Mouse (Mus musculus) neural tube, embryonic 13.5 days (tissue): ENCODE data around the gene Celf2. TPM values are rescaled to one million over a fixed set of nuclear protein-coding genes. Genes with fewer than 3 reads are reported as not detected.
"Not testable (repeated sequence)": the region's sequence is repeated elsewhere in the genome, so short reads cannot be mapped to it uniquely, and the experiment has no call there.

Experiments used
- ATAC-seq: fragments of 200-750 bp; cut with Nextera tagmentation; 2 replicates; pipeline ENCODE4 v1.8.0; 2017; ENCODE audit warnings: low read depth, mild to moderate bottlenecking, moderate TSS enrichment, moderate library complexity
- H3K27ac ChIP-seq: fragments of 300-500 bp; sonication (generic); replicated peaks from 2 replicates; pipeline ENCODE4 v1.5.1; 2015; ENCODE audit warnings: moderate library complexity, mild to moderate bottlenecking, inconsistent platforms
- H3K27me3 ChIP-seq: fragments of 300-500 bp; sonication (generic); 2 replicates; pipeline ENCODE4 v1.6.1; 2015; ENCODE audit warnings: mild to moderate bottlenecking, inconsistent platforms
- H3K36me3 ChIP-seq: fragments of 300-500 bp; sonication (generic); 2 replicates; pipeline ENCODE4 v1.6.1; 2015; ENCODE audit warnings: mild to moderate bottlenecking, inconsistent platforms
- H3K4me1 ChIP-seq: fragments of 300-500 bp; sonication (generic); replicated peaks from 2 replicates; pipeline ENCODE4 v1.6.1; 2015; ENCODE audit warnings: inconsistent platforms
- H3K4me2 ChIP-seq: fragments of 300-500 bp; sonication (generic); 2 replicates; pipeline ENCODE4 v1.6.1; 2015; ENCODE audit warnings: inconsistent platforms, mild to moderate bottlenecking, moderate library complexity
- H3K4me3 ChIP-seq: fragments of 300-500 bp; sonication (generic); 2 replicates; pipeline ENCODE4 v1.5.1; 2015; ENCODE audit warnings: mild to moderate bottlenecking, inconsistent platforms
- H3K9ac ChIP-seq: fragments of 300-500 bp; sonication (generic); 2 replicates; pipeline ENCODE4 v1.6.1; 2015; ENCODE audit warnings: moderate library complexity, mild to moderate bottlenecking, inconsistent platforms
- H3K9me3 ChIP-seq: fragments of 300-500 bp; sonication (generic); 2 replicates; pipeline ENCODE4 v1.6.1; 2016; ENCODE audit warnings: inconsistent platforms
- WGBS: fragments of 180-500 bp; shearing (Covaris S2); methylation state at CpG from one replicate; pipeline ENCODE4 v1.1.7; 2015; 5-methylcytosine and 5-hydroxymethylcytosine counted together
- polyA plus RNA-seq: library from polyadenylated mRNA; unstranded; fragments of >200 nt; fragmentation: Nextera tagmentation; extraction: Ambion mirVana; gene quantifications from 2 replicates; pipeline ENCODE4 v1.2.1, GENCODE M21; 2015

The Celf2 gene
- polyA plus RNA-seq, 1 experiment from 2014 or later = 111 TPM

DNA sequence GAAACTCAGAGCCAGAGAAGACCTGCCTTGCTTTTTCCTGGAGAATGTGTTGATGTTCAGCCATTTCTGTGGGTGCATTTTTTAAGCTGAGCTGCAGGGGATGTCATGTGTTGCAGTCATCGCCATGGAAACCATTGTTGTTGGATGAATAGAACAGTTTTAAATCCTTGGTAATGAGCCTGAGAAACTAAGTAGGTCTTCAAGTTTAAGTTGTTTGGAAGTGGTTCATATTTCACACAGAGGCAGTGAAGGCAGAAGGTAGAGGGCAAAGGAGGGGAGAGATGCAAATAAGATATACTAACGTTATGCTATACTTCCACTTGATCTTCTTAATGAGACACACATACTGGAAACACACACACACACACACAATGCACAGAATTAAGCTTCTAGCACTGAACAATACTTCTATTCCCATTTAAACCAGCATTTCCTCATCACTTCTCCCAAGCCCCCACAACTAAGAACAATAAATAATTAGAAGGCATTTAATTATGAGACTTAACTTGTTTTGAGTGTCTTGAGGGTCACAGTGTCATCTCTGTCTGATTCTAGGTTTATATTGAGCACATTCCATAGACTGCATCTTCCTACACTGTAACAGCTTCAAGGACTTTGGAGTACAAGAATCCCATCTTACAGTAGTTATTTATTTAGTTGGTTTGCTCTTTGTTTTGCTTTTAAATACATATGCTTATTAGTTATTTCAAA lies 199.1 kb downstream of the Celf2 start:
- 25% methylated on average over 2 of the region's 2 CpGs for WGBS
- Histone ChIP-seq H3K4me1 (peaks cover 24% of the 10 kb centered on the region), H3K27me3 (no peaks in the 10 kb centered on the region), H3K4me2 (0 out of 2 replicates have a peak overlapping the region, but pooled peaks have one; percentile 13), H3K9ac (no peak overlapping the region), H3K4me3 (no peak overlapping the region), H3K36me3 (no peaks in the 10 kb centered on the region), H3K9me3 (no peaks in the 10 kb centered on the region), H3K27ac (no peak overlapping the region)
- peak; percentile 43; the same call in 1 of the 2 replicates for ATAC-seq

DNA sequence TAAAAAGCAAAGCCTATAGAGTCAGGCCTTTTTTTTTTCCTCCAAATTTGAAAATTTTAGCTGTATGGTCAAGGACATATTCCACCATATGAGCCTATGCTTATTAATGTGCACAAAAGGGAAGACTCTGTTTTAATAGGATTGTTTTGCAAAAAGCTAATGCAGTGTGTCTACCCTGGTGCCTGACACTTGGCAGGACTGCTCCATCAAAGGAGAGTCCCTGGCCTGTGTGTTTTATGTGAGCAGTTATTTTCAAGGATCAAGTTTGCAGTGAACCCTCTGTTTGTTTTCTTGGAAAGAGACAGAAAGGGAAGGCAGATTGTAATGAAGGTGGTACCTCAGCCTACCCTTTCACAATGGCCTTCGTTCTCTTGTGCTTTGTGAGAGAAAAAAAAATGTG lies 200.0 kb downstream of the Celf2 start:
- Histone ChIP-seq H3K4me1 (peaks cover 24% of the 10 kb centered on the region), H3K9me3 (no peaks in the 10 kb centered on the region), H3K27me3 (no peaks in the 10 kb centered on the region), H3K36me3 (no peaks in the 10 kb centered on the region), H3K4me2 (no peak overlapping the region), H3K4me3 (no peak overlapping the region), H3K9ac (no peak overlapping the region), H3K27ac (no peak overlapping the region)
- ATAC-seq = no peak
- 33% methylated on average over 1 of the region's 1 CpGs for WGBS

DNA sequence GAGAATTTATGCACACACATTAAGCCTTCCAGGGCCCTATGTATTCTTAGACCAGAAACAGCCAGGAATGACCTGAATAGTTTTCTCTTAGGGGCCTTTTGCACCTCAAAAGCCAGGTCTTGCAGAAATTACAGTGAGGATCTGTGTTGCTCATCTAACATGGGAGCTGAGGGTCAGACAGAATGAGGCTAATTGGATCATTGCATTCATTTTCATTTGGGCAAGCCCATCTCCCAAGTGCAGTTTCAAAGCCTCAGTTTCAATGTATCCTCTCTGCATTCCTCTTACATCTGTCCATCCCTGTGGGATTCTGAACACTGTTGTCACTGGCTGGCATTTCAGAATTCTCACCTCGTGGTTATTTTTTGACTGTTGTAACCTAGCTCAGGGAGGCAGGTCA lies 200.6 kb downstream of the Celf2 start:
- no peak for ATAC-seq
- no peak overlapping the region for H3K9ac ChIP-seq
- peaks cover 24% of the 10 kb centered on the region for H3K4me1 ChIP-seq
- H3K4me2 ChIP-seq = no peak overlapping the region
- H3K4me3 ChIP-seq = no peak overlapping the region
- 50% methylated on average over 1 of the region's 1 CpGs for WGBS
- H3K27me3 ChIP-seq = no peaks in the 10 kb centered on the region
- no peaks in the 10 kb centered on the region for H3K36me3 ChIP-seq
- no peaks in the 10 kb centered on the region for H3K9me3 ChIP-seq
- no peak overlapping the region for H3K27ac ChIP-seq

DNA sequence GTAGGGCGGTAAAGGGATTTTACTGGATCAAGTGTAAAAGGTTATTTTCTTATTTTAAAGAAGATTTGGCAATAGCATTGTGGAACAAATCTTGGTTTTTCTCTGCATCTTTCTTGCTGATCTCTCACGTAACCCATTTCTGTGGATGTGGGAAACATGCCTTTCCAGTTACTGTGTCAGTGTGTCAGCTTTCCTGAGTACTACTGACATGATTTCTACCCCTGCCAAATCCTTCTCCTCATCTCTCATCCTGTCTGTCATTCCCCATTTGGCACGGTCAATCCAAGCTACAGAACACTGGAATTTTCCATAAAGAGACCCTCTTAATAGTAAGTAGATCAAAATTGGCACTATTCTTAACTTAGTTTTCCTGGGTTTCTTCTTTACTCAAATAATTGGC lies 221.9 kb downstream of the Celf2 start:
- no peaks in the 10 kb centered on the region for H3K4me1 ChIP-seq
- WGBS = 89% methylated on average over 3 of the region's 3 CpGs
- H3K9me3 ChIP-seq = no peaks in the 10 kb centered on the region
- no peak overlapping the region for H3K9ac ChIP-seq
- H3K4me3 ChIP-seq = no peak overlapping the region
- H3K27ac ChIP-seq = no peak overlapping the region
- no peaks in the 10 kb centered on the region for H3K36me3 ChIP-seq
- no peak overlapping the region for H3K4me2 ChIP-seq
- no peak for ATAC-seq
- H3K27me3 ChIP-seq = no peaks in the 10 kb centered on the region

DNA sequence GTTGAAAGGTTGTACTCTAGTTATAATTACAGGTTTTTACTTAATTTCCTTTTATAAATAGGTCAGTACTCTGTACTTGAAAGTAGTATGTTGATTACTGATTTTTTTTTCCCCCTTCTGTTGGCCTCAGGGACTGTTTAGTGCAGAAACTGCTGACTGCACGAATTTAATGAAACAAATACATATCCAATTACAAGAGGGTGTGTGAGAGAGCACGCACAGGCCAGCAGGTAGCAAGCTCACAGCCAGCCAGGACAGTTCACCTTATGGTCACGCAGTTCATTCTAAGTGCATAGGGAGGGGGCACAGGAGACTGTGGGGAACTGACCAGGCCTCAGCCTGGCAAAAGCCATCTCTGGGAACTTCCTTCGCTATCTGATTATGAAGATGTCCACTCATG lies 236.1 kb downstream of the Celf2 start:
- no peak for ATAC-seq
- H3K27me3 ChIP-seq = no peaks in the 10 kb centered on the region
- H3K4me2 ChIP-seq = no peak overlapping the region
- 66% methylated on average over 4 of the region's 4 CpGs for WGBS
- H3K9me3 ChIP-seq = no peaks in the 10 kb centered on the region
- no peak overlapping the region for H3K9ac ChIP-seq
- H3K27ac ChIP-seq = no peak overlapping the region
- H3K36me3 ChIP-seq = no peaks in the 10 kb centered on the region
- no peak overlapping the region for H3K4me3 ChIP-seq
- no peaks in the 10 kb centered on the region; the same call in 1 of the 2 replicates for H3K4me1 ChIP-seq

DNA sequence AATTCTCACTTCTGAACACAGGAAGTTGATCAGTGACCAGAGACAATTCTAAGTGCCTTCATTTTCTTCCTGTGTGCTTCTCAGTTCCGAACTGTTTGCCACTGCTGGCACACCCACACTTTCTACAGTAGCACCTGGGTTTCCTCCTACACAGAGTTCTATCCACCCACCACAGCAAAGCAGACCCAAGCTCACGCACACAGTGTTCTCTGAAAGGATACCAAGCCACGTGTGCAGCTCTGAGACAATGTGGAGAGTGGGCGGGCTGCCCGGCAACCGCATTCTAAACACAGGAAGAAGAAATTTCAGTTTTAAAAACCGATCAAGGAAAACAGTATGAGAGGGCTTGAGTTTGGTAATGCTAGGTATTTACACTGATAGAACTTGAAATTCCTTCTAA lies 239.3 kb downstream of the Celf2 start:
- no peak overlapping the region for H3K4me3 ChIP-seq
- no peaks in the 10 kb centered on the region for H3K36me3 ChIP-seq
- 84% methylated on average over 7 of the region's 7 CpGs for WGBS
- no peak overlapping the region for H3K27ac ChIP-seq
- H3K4me1 ChIP-seq = no peaks in the 10 kb centered on the region; the same call in 1 of the 2 replicates
- H3K9ac ChIP-seq = no peak overlapping the region
- H3K4me2 ChIP-seq = no peak overlapping the region
- no peaks in the 10 kb centered on the region for H3K27me3 ChIP-seq
- H3K9me3 ChIP-seq = no peaks in the 10 kb centered on the region
- ATAC-seq = no peak

DNA sequence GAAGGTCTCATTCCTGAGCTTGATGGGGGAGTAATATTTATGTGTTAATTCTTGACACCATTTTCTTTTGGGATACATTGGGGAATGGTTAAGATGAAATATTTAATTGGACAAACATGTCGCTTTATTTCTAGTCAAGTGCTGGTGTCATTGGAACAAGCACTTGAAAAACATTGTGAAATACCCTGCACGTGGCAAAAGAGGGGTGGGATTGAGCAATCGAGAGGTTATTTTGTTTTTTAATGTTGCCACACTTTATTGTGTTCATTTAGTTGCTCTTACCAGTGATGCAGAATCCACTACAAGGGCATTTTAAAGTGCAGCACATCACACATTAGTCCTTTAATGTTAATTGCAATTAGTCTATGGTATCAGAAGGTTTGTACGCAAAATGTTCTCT lies 242.2 kb downstream of the Celf2 start:
- H3K4me2 ChIP-seq = no peak overlapping the region
- H3K9ac ChIP-seq = no peak overlapping the region
- 84% methylated on average over 4 of the region's 4 CpGs for WGBS
- H3K27ac ChIP-seq = no peak overlapping the region
- no peaks in the 10 kb centered on the region for H3K4me1 ChIP-seq
- H3K9me3 ChIP-seq = no peaks in the 10 kb centered on the region
- H3K4me3 ChIP-seq = no peak overlapping the region
- H3K27me3 ChIP-seq = no peaks in the 10 kb centered on the region
- ATAC-seq = no peak
- H3K36me3 ChIP-seq = no peaks in the 10 kb centered on the region

DNA sequence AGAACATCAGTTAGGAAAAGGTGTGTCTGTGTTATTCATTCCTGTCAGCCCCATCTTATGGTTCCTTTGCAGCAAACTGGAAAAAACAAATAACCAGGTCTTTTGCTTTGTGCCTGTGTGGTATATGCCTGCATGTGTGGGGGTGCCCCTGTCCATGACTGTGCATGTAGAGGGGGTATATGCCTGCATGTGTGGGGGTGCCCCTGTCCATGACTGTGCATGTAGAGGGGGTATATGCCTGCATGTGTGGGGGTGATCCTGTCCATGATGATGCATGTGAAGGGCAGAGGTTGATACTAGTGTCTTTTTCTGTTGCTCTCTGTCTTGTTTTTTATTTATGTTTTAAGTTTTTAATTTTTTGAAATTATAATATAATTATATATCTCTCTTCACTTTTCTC lies 246.7 kb downstream of the Celf2 start:
- H3K4me2 ChIP-seq, H3K4me3 ChIP-seq, H3K27me3 ChIP-seq, H3K4me1 ChIP-seq, H3K9ac ChIP-seq, H3K27ac ChIP-seq, H3K9me3 ChIP-seq, ATAC-seq, H3K36me3 ChIP-seq: not testable (repeated sequence)

DNA sequence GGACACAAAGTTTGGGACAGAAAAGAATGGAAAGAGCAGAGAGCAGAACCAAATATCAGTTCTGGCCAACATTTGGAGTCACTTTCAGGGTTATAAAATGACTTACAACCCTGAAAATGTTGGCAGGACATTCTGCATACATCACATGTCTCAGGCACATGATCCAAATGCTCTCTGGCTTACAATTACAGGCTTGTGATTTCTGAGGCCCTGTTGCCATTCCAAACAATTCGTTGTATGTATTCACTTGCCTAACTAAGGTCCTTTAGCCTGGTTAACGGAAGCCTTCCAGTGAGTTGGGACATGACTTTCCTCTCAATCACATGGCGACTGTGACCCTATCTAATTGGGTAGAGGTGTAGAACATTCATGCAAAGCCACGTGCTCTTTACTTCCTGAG lies 249.2 kb downstream of the Celf2 start:
- Histone ChIP-seq H3K27me3 (no peaks in the 10 kb centered on the region), H3K4me3 (no peak overlapping the region), H3K4me2 (no peak overlapping the region), H3K9ac (no peak overlapping the region), H3K9me3 (no peaks in the 10 kb centered on the region), H3K27ac (no peak overlapping the region), H3K36me3 (no peaks in the 10 kb centered on the region), H3K4me1 (no peaks in the 10 kb centered on the region)
- ATAC-seq = no peak
- 88% methylated on average over 4 of the region's 4 CpGs for WGBS

DNA sequence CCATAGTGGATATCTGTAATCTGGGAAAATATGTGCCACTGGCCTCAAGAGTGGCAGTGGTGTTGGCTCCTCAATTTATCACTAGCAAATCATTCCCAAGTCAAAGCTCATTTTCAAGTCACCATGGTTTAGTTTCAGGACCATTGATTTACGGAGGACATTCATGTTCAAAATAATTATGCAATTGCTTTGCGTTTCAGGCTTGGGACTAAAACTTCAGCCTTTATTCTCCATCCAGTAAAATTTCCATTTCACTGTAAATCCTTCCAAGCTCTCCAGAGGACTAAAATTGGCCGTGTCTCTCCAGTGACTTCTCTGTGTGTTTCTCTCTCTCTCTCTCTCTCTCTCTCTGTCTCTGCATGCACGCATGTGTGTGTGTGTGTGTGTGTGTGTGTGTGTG lies 249.7 kb downstream of the Celf2 start:
- WGBS = 77% methylated on average over 3 of the region's 4 CpGs
- Histone ChIP-seq H3K36me3 (no peaks in the 10 kb centered on the region), H3K4me3 (no peak overlapping the region), H3K27ac (no peak overlapping the region), H3K27me3 (no peaks in the 10 kb centered on the region), H3K9ac (no peak overlapping the region), H3K4me2 (no peak overlapping the region), H3K4me1 (no peaks in the 10 kb centered on the region), H3K9me3 (no peaks in the 10 kb centered on the region)
- ATAC-seq = no peak

DNA sequence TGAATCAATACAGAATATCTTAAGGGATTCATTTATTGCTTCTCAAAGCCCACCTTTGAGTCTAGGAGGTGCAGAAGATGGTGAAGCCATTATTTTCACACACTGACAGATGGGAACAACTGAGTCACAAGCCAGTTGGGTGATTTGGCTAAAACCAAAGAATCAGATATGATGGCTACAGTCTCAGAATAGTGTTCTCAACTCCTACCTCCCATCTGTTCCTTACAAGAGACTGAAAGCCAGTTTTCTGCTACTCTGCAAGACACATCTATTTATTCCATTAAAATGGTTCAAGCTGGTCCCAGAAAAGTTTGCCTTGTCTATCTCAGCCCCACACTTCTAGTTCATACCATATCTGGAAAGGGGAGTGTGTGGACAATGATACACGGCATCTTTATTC lies 253.3 kb downstream of the Celf2 start:
- no peak overlapping the region for H3K9ac ChIP-seq

DNA sequence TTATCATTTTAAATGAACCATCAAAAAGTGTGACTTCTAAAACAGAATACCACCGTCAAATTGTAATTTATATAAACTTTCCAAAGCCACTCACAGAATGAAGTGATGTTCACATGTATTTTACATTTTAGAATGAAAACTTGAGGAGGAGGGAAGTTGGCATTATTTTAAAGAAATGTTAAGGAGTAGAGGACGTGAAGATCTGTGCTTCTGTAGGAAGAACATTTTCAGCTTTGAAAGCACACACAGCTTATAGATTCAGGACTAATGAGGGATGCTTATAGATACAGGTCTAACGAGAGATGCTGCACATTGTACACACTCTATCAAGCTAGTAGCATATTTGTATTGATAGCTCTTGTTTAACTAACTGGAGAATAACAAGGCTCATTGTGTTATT lies 254.0 kb downstream of the Celf2 start:
- Histone ChIP-seq H3K4me3 (no peak overlapping the region), H3K9me3 (no peaks in the 10 kb centered on the region), H3K4me1 (peaks cover 5% of the 10 kb centered on the region; the same call in 1 of the 2 replicates), H3K27me3 (no peaks in the 10 kb centered on the region), H3K4me2 (no peak overlapping the region), H3K36me3 (no peaks in the 10 kb centered on the region), H3K9ac (no peak overlapping the region), H3K27ac (no peak overlapping the region)
- ATAC-seq = no peak
- WGBS = 76% methylated on average over 3 of the region's 3 CpGs

More for the DNA sequence above, 253.3 kb downstream of the Celf2 start:
- Histone ChIP-seq H3K9me3 (no peaks in the 10 kb centered on the region), H3K4me2 (no peak overlapping the region), H3K4me3 (no peak overlapping the region), H3K36me3 (no peaks in the 10 kb centered on the region), H3K27ac (no peak overlapping the region), H3K27me3 (no peaks in the 10 kb centered on the region), H3K4me1 (peaks cover 5% of the 10 kb centered on the region; the same call in 1 of the 2 replicates)
- ATAC-seq = no peak
- WGBS = 88% methylated on average over 1 of the region's 1 CpGs

DNA sequence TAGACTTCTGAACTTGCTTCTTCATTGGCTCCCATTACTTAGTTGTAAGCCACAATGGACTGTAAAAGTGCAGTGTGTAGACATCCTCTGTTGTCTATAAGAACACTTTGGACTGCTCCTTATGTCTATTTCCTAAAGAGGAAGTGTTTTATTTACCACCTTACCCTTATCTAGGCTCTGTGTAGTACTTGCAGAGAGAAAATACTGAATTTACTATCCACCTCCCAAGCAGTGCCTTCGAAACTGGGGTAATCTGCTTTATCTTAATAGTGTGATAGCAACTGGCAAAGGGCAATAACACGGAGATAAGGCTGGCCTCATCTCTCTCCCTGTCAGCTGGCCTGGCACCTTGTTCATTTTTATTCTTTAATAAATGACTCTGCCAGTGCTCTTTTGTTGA lies 259.0 kb downstream of the Celf2 start:
- H3K4me1 ChIP-seq = peaks cover 5% of the 10 kb centered on the region; the same call in 1 of the 2 replicates
- no peak overlapping the region for H3K4me3 ChIP-seq
- H3K27me3 ChIP-seq = no peaks in the 10 kb centered on the region
- no peak overlapping the region for H3K27ac ChIP-seq
- H3K9ac ChIP-seq = no peak overlapping the region
- no peak overlapping the region for H3K4me2 ChIP-seq
- no peak for ATAC-seq
- no peaks in the 10 kb centered on the region for H3K9me3 ChIP-seq
- no peaks in the 10 kb centered on the region for H3K36me3 ChIP-seq
- WGBS = 77% methylated on average over 2 of the region's 2 CpGs
